Mouse (Mus musculus) MEL (cell line): ENCODE data around the gene Myrf. TPM values are rescaled to one million over a fixed set of nuclear protein-coding genes. Genes with fewer than 3 reads are reported as not detected.

Experiments used
- DNase-seq: peaks from one replicate; pipeline ENCODE4 v3.0.0; 2011; ENCODE audit warnings: low read depth, low spot score
- H3K27ac ChIP-seq: 2 replicates; pipeline ENCODE4 v1.5.1; 2012; ENCODE audit warnings: low read depth, mild to moderate bottlenecking, control low read depth, low read length, moderate library complexity; ENCODE audit not compliant: control insufficient read depth
- H3K27me3 ChIP-seq, 2 experiments: fragments of 150-350 bp in 1 of 2; sonication (generic) in 1 of 2; 2 replicates each; pipeline ENCODE4 v1.6.1; 2012; ENCODE audit warnings: low read length in 2 of 2, mild to moderate bottlenecking in 2 of 2, improper control_type of control experiment in 1 of 2, moderate library complexity in 1 of 2; ENCODE audit not compliant: insufficient read depth in 2 of 2, control insufficient read depth in 1 of 2
- H3K36me3 ChIP-seq, 2 experiments: 2 replicates each; pipeline ENCODE4 v1.6.1; 2012 to 2014; ENCODE audit warnings: low read length in 2 of 2, improper control_type of control experiment in 1 of 2, inconsistent platforms in 1 of 2, mild to moderate bottlenecking in 1 of 2; ENCODE audit not compliant: insufficient read depth in 2 of 2, control insufficient read depth in 1 of 2
- H3K4me1 ChIP-seq, 2 experiments: fragments of 150-350 bp in 1 of 2; sonication (generic) in 1 of 2; 2 replicates each; pipeline ENCODE4 v1.6.1; 2012; ENCODE audit warnings: low read length in 2 of 2, improper control_type of control experiment in 1 of 2, mild to moderate bottlenecking in 1 of 2; ENCODE audit not compliant: insufficient read depth in 2 of 2, control insufficient read depth in 1 of 2
- H3K4me3 ChIP-seq, 2 experiments: fragments of 150-350 bp in 1 of 2; sonication (generic) in 1 of 2; 2 replicates each; pipeline ENCODE4 v1.5.1; 2012; ENCODE audit warnings: low read depth in 2 of 2, low read length in 2 of 2, mild to moderate bottlenecking in 2 of 2, moderate library complexity in 2 of 2, control low read depth in 1 of 2, improper control_type of control experiment in 1 of 2; ENCODE audit not compliant: control insufficient read depth in 1 of 2, insufficient read depth in 1 of 2
- H3K79me2 ChIP-seq: 2 replicates; pipeline ENCODE4 v1.6.1; 2012; ENCODE audit warnings: mild to moderate bottlenecking, low read length, moderate library complexity; ENCODE audit not compliant: control insufficient read depth, poor library complexity, insufficient read depth
- H3K9ac ChIP-seq: 2 replicates; pipeline ENCODE4 v1.6.1; 2012; ENCODE audit warnings: low read depth, mild to moderate bottlenecking, control low read depth, low read length, moderate library complexity; ENCODE audit not compliant: control insufficient read depth, poor library complexity, severe bottlenecking
- H3K9me3 ChIP-seq: fragments of 150-350 bp; sonication (generic); replicated peaks from 2 replicates; pipeline ENCODE4 v1.6.1; 2012; ENCODE audit warnings: mild to moderate bottlenecking, low read length, improper control_type of control experiment, moderate library complexity; ENCODE audit not compliant: insufficient read depth
- BHLHE40 ChIP-seq: IDR thresholded peaks from 2 replicates; pipeline ENCODE4 v1.6.1; 2012; ENCODE audit warnings: low read depth, mild to moderate bottlenecking, inconsistent platforms, low read length, improper control_type of control experiment, borderline replicate concordance
- CHD2 ChIP-seq: IDR thresholded peaks from 2 replicates; pipeline ENCODE4 v1.6.1; 2011; ENCODE audit warnings: low read length, improper control_type of control experiment
- EP300 ChIP-seq, 2 experiments: IDR thresholded peaks; 2 replicates each; pipeline ENCODE4 v1.6.1; 2011; ENCODE audit warnings: improper control_type of control experiment in 2 of 2, low read length in 2 of 2, low read depth in 1 of 2, mild to moderate bottlenecking in 1 of 2
- ETS1 ChIP-seq: IDR thresholded peaks from 2 replicates; pipeline ENCODE4 v1.6.1; 2012; ENCODE audit warnings: low read depth, mild to moderate bottlenecking, inconsistent platforms, low read length, improper control_type of control experiment, moderate library complexity
- HCFC1 ChIP-seq: IDR thresholded peaks from 2 replicates; pipeline ENCODE4 v1.6.1; 2012; ENCODE audit warnings: low read depth, mild to moderate bottlenecking, inconsistent platforms, low read length, improper control_type of control experiment, moderate library complexity
- JUND ChIP-seq: IDR thresholded peaks from 2 replicates; pipeline ENCODE4 v1.6.1; 2011; ENCODE audit warnings: low read depth, mild to moderate bottlenecking, improper control_type of control experiment, low read length
- MAZ ChIP-seq: IDR thresholded peaks from 2 replicates; pipeline ENCODE4 v1.6.1; 2012; ENCODE audit warnings: low read depth, mild to moderate bottlenecking, inconsistent platforms, low read length, improper control_type of control experiment
- MYB ChIP-seq: IDR thresholded peaks from 2 replicates; pipeline ENCODE4 v1.6.1; 2011; ENCODE audit warnings: mild to moderate bottlenecking, low read depth, low read length, improper control_type of control experiment
- NRF1 ChIP-seq: IDR thresholded peaks from 2 replicates; pipeline ENCODE4 v1.6.1; 2014; ENCODE audit warnings: low read depth, mild to moderate bottlenecking, inconsistent platforms, low read length, improper control_type of control experiment, moderate library complexity; ENCODE audit not compliant: poor library complexity, insufficient read depth, severe bottlenecking
- POLR2A ChIP-seq, 2 experiments: IDR thresholded peaks; 2 replicates each; pipeline ENCODE4 v1.6.1; 2011 to 2012; ENCODE audit warnings: low read length in 2 of 2, mild to moderate bottlenecking in 2 of 2, control low read depth in 1 of 2, improper control_type of control experiment in 1 of 2, low read depth in 1 of 2, moderate library complexity in 1 of 2; ENCODE audit not compliant: control insufficient read depth in 1 of 2, insufficient read depth in 1 of 2, poor library complexity in 1 of 2
- POLR2AphosphoS5 ChIP-seq: IDR thresholded peaks from 2 replicates; pipeline ENCODE4 v1.6.1; 2012; ENCODE audit warnings: low read depth, borderline replicate concordance, mild to moderate bottlenecking, inconsistent platforms, low read length, moderate library complexity, mixed read lengths
- SIN3A ChIP-seq: IDR thresholded peaks from 2 replicates; pipeline ENCODE4 v1.6.1; 2012; ENCODE audit warnings: low read length, improper control_type of control experiment, inconsistent platforms
- TAL1 ChIP-seq: IDR thresholded peaks from 2 replicates; pipeline ENCODE4 v1.6.1; 2012; ENCODE audit warnings: mild to moderate bottlenecking, inconsistent platforms, low read length, moderate library complexity, mixed read lengths
- TCF12 ChIP-seq: IDR thresholded peaks from 2 replicates; pipeline ENCODE4 v1.6.1; 2014; ENCODE audit warnings: low read depth, mild to moderate bottlenecking, inconsistent platforms, low read length, improper control_type of control experiment, moderate library complexity
- UBTF ChIP-seq: IDR thresholded peaks from 2 replicates; pipeline ENCODE4 v1.6.1; 2012; ENCODE audit warnings: low read depth, mild to moderate bottlenecking, inconsistent platforms, low read length, improper control_type of control experiment, moderate library complexity, borderline replicate concordance; ENCODE audit not compliant: insufficient read depth
- USF2 ChIP-seq, 2 experiments: IDR thresholded peaks; 2 replicates each; pipeline ENCODE4 v1.6.1; 2011 to 2012; ENCODE audit warnings: improper control_type of control experiment in 2 of 2, low read length in 2 of 2, borderline replicate concordance in 1 of 2, inconsistent platforms in 1 of 2, low read depth in 1 of 2, mild to moderate bottlenecking in 1 of 2; ENCODE audit not compliant: insufficient read depth in 1 of 2
- ZC3H11A ChIP-seq: IDR thresholded peaks from 2 replicates; pipeline ENCODE4 v1.6.1; 2012; ENCODE audit warnings: low read depth, mild to moderate bottlenecking, inconsistent platforms, low read length, improper control_type of control experiment
- ZNF384 ChIP-seq: IDR thresholded peaks from 2 replicates; pipeline ENCODE4 v1.6.1; 2012; ENCODE audit warnings: low read depth, mild to moderate bottlenecking, inconsistent platforms, low read length, improper control_type of control experiment
- polyA plus RNA-seq, 2 experiments: library from polyadenylated mRNA; stranded (reverse) in 1 of 2; unstranded in 1 of 2; fragments of >175 nt in 1 of 2; fragments of >200 nt in 1 of 2; gene quantifications; 2 replicates each; pipeline versions ENCODE4 v1.2.1 to v1.2.4; 2012; ENCODE audit warnings: low replicate concordance in 2 of 2, low read depth in 1 of 2; ENCODE audit not compliant: insufficient read length in 2 of 2, insufficient read depth in 1 of 2, missing spikeins in 1 of 2
- total RNA-seq: library from RNA; depleted of rRNA; stranded (reverse); fragments of 300-350 nt; gene quantifications from 2 replicates; pipeline ENCODE4 v1.2.3, GENCODE M21; 2012

The Myrf gene
- total and polyA plus RNA-seq, 3 experiments: 0.23 to 2.7 TPM; not detected in 1

- Histone ChIP-seq H3K9ac (no peak overlapping the region), H3K27me3 (peaks cover 4 to 5% of the 10 kb centered on the region in 2 experiments; a peak in 3 of 4 replicates), H3K27ac (no peak overlapping the region), H3K4me3 (no peak overlapping the region), H3K9me3 (no peaks in the 10 kb centered on the region), H3K79me2 (no peaks in the 10 kb centered on the region), H3K36me3 (no peaks in the 10 kb centered on the region), H3K4me1 (no peaks in the 10 kb centered on the region)
- no peak for DNase-seq
- no peak for TF ChIP-seq NRF1
- no peak for TF ChIP-seq BHLHE40
Measured at GRCm38 (mm10) chr19:10270356-10270755, 29.8 kb upstream of the Myrf start.

- no peak overlapping the region for H3K4me3 ChIP-seq
- H3K4me1 ChIP-seq: no peaks in the 10 kb centered on the region
- H3K27ac ChIP-seq: no peak overlapping the region
- no peaks in the 10 kb centered on the region for H3K36me3 ChIP-seq
- no peak overlapping the region for H3K9ac ChIP-seq
- no peaks in the 10 kb centered on the region for H3K9me3 ChIP-seq
- no peak for TF ChIP-seq MYB
- TF ChIP-seq BHLHE40: no peak
- TF ChIP-seq SIN3A: no peak
- TF ChIP-seq ZC3H11A: no peak
- no peak for TF ChIP-seq TCF12
- TF ChIP-seq CHD2: no peak
- no peak for TF ChIP-seq JUND
- no peak for TF ChIP-seq MAZ
- no peak for TF ChIP-seq EP300 (IDR thresholded peaks at IDR 0.05; ENCODE audit: low read depth in 1 of 2, low read length in 2 of 2)
- TF ChIP-seq TAL1: no peak
- no peak for TF ChIP-seq POLR2A (IDR thresholded peaks at IDR 0.05; ENCODE audit: control insufficient read depth in 1 of 2, insufficient read depth in 1 of 2, low read depth in 1 of 2, low read length in 2 of 2, poor library complexity in 1 of 2)
- no peak for TF ChIP-seq USF2 (IDR thresholded peaks at IDR 0.05; ENCODE audit: borderline replicate concordance in 1 of 2, insufficient read depth in 1 of 2, low read depth in 1 of 2, low read length in 2 of 2)
- TF ChIP-seq POLR2AphosphoS5: no peak
- no peak for TF ChIP-seq HCFC1
- no peak for TF ChIP-seq UBTF
- no peak for TF ChIP-seq ZNF384
- TF ChIP-seq ETS1: no peak
- TF ChIP-seq, all 39 proteins: peak for 0
- H3K79me2 ChIP-seq: no peaks in the 10 kb centered on the region
- no peak for DNase-seq
- peaks cover 6 to 11% of the 10 kb centered on the region in 2 experiments for H3K27me3 ChIP-seq
Measured at GRCm38 (mm10) chr19:10268851-10269250, 28.3 kb upstream of the Myrf start.
